Mouse (Mus musculus): ENCODE measurements around the gene Aldh1a3. TPM values are rescaled to one million over a fixed set of nuclear protein-coding genes. Genes with fewer than 3 reads are reported as not detected.
A peak's percentile ranks its signal among the peaks of the same experiment; 100 is the strongest.

The Aldh1a3 gene
- 8.2 and 10.7 TPM in 2 replicates for polyA plus RNA-seq (2012; rRNA removed)

GRCm38 (mm10) chr7:66427437-66428161 lies at the start of gene Aldh1a3:
Gene Aldh1a3 (minus strand): TSS chr7:66427517.
- peak; percentile 47 for DNase-seq
- Histone ChIP-seq H3K4me1 (ENCODE audit: control insufficient read depth, insufficient read depth, low read length) (no peaks in the 10 kb centered on the region), H3K36me3 (ENCODE audit: control insufficient read depth, insufficient read depth, low read length) (no peaks in the 10 kb centered on the region), H3K27ac (ENCODE audit: insufficient read depth, low read depth, low read length) (no peak within 1 kb of the TSS), H3K4me3 (ENCODE audit: insufficient read depth, low read depth, low read length) (peak within 1 kb of the TSS; percentile 39), H3K27me3 (replicated peaks; ENCODE audit: control insufficient read depth, insufficient read depth, low read length) (no peaks in the 10 kb centered on the region)
- 2% methylated on average over 56 of the region's 56 CpGs for WGBS
- TF ChIP-seq CTCF (conservative IDR thresholded peaks at IDR 0.05; ENCODE audit: insufficient read depth, insufficient read length, low read depth, low read length) (no peak), POLR2A (IDR thresholded peaks at IDR 0.05; ENCODE audit: low read depth, low read length) (no peak)

GRCm38 (mm10) chr7:66476289-66476688 lies 49.0 kb upstream of the Aldh1a3 start:
- WGBS = 52% methylated on average over 8 of the region's 8 CpGs
- TF ChIP-seq CTCF (conservative IDR thresholded peaks at IDR 0.05; ENCODE audit: insufficient read depth, insufficient read length, low read depth, low read length) (no peak), POLR2A (IDR thresholded peaks at IDR 0.05; ENCODE audit: low read depth, low read length) (no peak)

GRCm38 (mm10) chr7:66471641-66472216 lies 44.4 kb upstream of the Aldh1a3 start:
- no peaks in the 10 kb centered on the region for H3K4me1 ChIP-seq (ENCODE audit: control insufficient read depth, insufficient read depth, low read length)
- H3K36me3 ChIP-seq (ENCODE audit: control insufficient read depth, insufficient read depth, low read length) = no peaks in the 10 kb centered on the region
- DNase-seq = no peak
- no peak overlapping the region for H3K4me3 ChIP-seq (ENCODE audit: insufficient read depth, low read depth, low read length)
- no peak overlapping the region for H3K27ac ChIP-seq (ENCODE audit: insufficient read depth, low read depth, low read length)
- WGBS = 37% methylated on average over 12 of the region's 12 CpGs
- no peak for TF ChIP-seq POLR2A (IDR thresholded peaks at IDR 0.05; ENCODE audit: low read depth, low read length)
- TF ChIP-seq CTCF (conservative IDR thresholded peaks at IDR 0.05; ENCODE audit: insufficient read depth, insufficient read length, low read depth, low read length) = no peak
- H3K27me3 ChIP-seq (replicated peaks; ENCODE audit: control insufficient read depth, insufficient read depth, low read length) = no peaks in the 10 kb centered on the region

More at GRCm38 (mm10) chr7:66476289-66476688, 49.0 kb upstream of the Aldh1a3 start:
- H3K27me3 ChIP-seq (replicated peaks; ENCODE audit: control insufficient read depth, insufficient read depth, low read length) = no peaks in the 10 kb centered on the region
- H3K4me1 ChIP-seq (ENCODE audit: control insufficient read depth, insufficient read depth, low read length) = no peaks in the 10 kb centered on the region
- no peaks in the 10 kb centered on the region for H3K36me3 ChIP-seq (ENCODE audit: control insufficient read depth, insufficient read depth, low read length)
- no peak overlapping the region for H3K4me3 ChIP-seq (ENCODE audit: insufficient read depth, low read depth, low read length)
- H3K27ac ChIP-seq (ENCODE audit: insufficient read depth, low read depth, low read length) = no peak overlapping the region
- DNase-seq = no peak

DNA sequence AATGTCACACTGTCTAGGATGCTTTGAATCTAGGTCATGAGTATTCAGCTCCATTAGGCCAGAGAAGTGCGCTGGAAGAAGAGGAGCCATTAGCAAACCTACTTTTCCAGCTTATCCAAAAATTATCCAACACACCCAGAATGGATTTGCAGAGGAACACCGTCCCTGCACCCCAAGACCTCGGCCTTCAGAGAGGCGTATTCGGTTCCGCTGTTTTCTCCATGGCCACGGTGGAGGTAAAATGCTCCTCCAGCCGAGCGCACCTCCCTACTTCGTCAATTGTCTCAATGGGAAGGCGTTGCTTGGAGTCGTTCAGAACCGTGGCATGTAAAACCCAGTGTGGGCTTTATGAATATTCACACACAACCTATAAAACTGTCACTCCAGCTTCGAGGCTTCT lies 39.3 kb upstream of the Aldh1a3 start:
- no peak overlapping the region for H3K4me3 ChIP-seq (ENCODE audit: insufficient read depth, low read depth, low read length)
- no peaks in the 10 kb centered on the region for H3K36me3 ChIP-seq (ENCODE audit: control insufficient read depth, insufficient read depth, low read length)
- 91% methylated on average over 14 of the region's 14 CpGs for WGBS
- no peak overlapping the region for H3K27ac ChIP-seq (ENCODE audit: insufficient read depth, low read depth, low read length)
- DNase-seq = no peak
- no peaks in the 10 kb centered on the region for H3K4me1 ChIP-seq (ENCODE audit: control insufficient read depth, insufficient read depth, low read length)
- no peak for TF ChIP-seq POLR2A (IDR thresholded peaks at IDR 0.05; ENCODE audit: low read depth, low read length)
- TF ChIP-seq CTCF (conservative IDR thresholded peaks at IDR 0.05; ENCODE audit: insufficient read depth, insufficient read length, low read depth, low read length) = no peak
- no peaks in the 10 kb centered on the region for H3K27me3 ChIP-seq (replicated peaks; ENCODE audit: control insufficient read depth, insufficient read depth, low read length)

DNA sequence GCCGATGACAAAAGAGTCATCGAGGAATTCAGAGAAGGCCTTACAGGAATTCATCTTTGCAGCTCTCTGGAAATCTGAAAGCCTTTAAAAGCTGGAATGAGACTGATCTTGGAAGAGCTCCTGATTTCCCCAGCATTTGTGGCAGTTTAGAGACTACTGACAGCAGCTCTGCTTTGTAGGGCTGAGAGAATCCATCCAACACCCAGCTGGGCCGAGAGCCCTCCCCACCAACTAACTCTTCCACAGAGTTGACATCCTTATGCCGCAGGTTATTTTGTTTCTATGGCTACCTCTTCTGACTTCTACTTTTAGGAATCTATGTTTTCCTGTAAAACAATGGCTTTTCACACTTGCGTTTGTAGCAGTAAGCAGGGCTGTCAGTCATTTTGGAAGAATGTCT lies 37.9 kb upstream of the Aldh1a3 start:
- Histone ChIP-seq H3K36me3 (ENCODE audit: control insufficient read depth, insufficient read depth, low read length) (no peaks in the 10 kb centered on the region), H3K27ac (ENCODE audit: insufficient read depth, low read depth, low read length) (no peak overlapping the region)

DNA sequence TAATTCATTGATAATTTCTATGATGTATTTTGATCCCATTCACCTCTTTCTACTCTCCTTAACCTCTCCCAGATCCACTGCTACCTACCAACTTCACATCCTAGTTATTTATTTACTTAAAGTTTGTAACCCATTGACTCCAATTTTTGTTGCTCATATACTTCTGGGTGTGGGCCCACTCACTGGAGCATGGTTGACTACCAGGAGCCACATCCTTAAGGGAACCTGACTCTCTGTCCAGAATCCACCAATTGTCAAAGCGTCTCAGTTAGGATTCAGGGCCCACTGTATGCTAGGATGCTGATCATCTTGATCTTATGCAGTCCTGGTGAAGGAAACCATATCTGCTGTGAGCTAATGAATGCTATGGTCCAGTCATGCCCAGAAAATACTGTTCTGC lies 35.8 kb upstream of the Aldh1a3 start:
- Histone ChIP-seq H3K27ac (ENCODE audit: insufficient read depth, low read depth, low read length) (no peak overlapping the region), H3K27me3 (replicated peaks; ENCODE audit: control insufficient read depth, insufficient read depth, low read length) (no peaks in the 10 kb centered on the region), H3K4me1 (ENCODE audit: control insufficient read depth, insufficient read depth, low read length) (no peaks in the 10 kb centered on the region), H3K36me3 (ENCODE audit: control insufficient read depth, insufficient read depth, low read length) (no peaks in the 10 kb centered on the region), H3K4me3 (ENCODE audit: insufficient read depth, low read depth, low read length) (no peak overlapping the region)
- WGBS = 81% methylated on average over 1 of the region's 1 CpGs
- DNase-seq = peak; percentile 54
- TF ChIP-seq POLR2A (IDR thresholded peaks at IDR 0.05; ENCODE audit: low read depth, low read length) (no peak), CTCF (conservative IDR thresholded peaks at IDR 0.05; ENCODE audit: insufficient read depth, insufficient read length, low read depth, low read length) (no peak)

More for the DNA sequence above, 37.9 kb upstream of the Aldh1a3 start:
- Histone ChIP-seq H3K4me3 (ENCODE audit: insufficient read depth, low read depth, low read length) (no peak overlapping the region), H3K4me1 (ENCODE audit: control insufficient read depth, insufficient read depth, low read length) (no peaks in the 10 kb centered on the region), H3K27me3 (replicated peaks; ENCODE audit: control insufficient read depth, insufficient read depth, low read length) (no peaks in the 10 kb centered on the region)
- TF ChIP-seq CTCF (conservative IDR thresholded peaks at IDR 0.05; ENCODE audit: insufficient read depth, insufficient read length, low read depth, low read length) = no peak
- DNase-seq = no peak
- WGBS = 81% methylated on average over 5 of the region's 5 CpGs

DNA sequence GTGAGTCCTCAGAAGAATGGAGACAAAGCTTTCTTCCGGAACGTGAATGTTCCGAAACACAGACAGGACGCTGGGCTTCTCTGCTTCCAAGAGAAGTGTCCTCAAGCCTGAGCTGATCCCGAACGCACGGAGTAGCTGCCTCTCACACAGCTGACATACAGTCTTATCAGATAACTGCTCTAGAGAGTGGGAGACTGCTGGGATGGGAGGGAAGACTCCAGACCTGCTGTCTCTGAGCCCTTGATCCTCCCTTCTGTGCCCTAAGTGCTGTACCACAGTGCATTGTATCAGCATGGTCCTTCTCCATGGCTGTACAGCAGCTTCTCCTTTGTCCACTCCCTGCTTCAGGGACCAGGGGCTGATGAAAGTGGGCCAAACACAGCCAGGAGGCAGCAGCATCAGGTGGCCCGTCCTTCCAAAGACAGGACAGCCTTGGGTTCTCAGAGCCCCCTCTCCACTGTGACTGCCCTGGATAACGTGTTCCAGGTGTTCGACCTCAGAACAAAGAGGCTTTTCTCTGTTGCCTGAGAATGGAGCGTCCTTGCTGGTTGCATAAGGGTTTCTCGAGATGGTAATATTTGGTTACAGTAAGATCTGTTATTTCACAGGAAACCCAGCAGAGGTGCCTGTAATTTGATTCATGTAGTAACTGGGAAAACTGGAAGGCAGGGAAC lies 24.4 kb upstream of the Aldh1a3 start:
- Histone ChIP-seq H3K36me3 (ENCODE audit: control insufficient read depth, insufficient read depth, low read length) (no peaks in the 10 kb centered on the region), H3K4me1 (ENCODE audit: control insufficient read depth, insufficient read depth, low read length) (no peaks in the 10 kb centered on the region), H3K27me3 (replicated peaks; ENCODE audit: control insufficient read depth, insufficient read depth, low read length) (no peaks in the 10 kb centered on the region; the same call in 1 of the 2 replicates), H3K4me3 (ENCODE audit: insufficient read depth, low read depth, low read length) (no peak overlapping the region), H3K27ac (ENCODE audit: insufficient read depth, low read depth, low read length) (no peak overlapping the region)
- no peak for DNase-seq
- no peak for TF ChIP-seq CTCF (conservative IDR thresholded peaks at IDR 0.05; ENCODE audit: insufficient read depth, insufficient read length, low read depth, low read length)
- no peak for TF ChIP-seq POLR2A (IDR thresholded peaks at IDR 0.05; ENCODE audit: low read depth, low read length)
- 59% methylated on average over 12 of the region's 12 CpGs for WGBS

Measured in kidney, adult 2 months (tissue).